Mouse (Mus musculus): ENCODE data around the gene Gpr68. TPM values are rescaled to one million over a fixed set of nuclear protein-coding genes. Genes with fewer than 3 reads are reported as not detected.

Gpr68 gene
- polyA plus RNA-seq, 1 experiment from 2014 or later = 5.9 TPM

- H3K27ac ChIP-seq (replicated peaks) = no peak overlapping the region
- peaks cover 50% of the 10 kb centered on the region for H3K27me3 ChIP-seq (replicated peaks)
- H3K9ac ChIP-seq = no peak overlapping the region
- WGBS = 82% methylated on average over 12 of the region's 12 CpGs
- H3K36me3 ChIP-seq = no peaks in the 10 kb centered on the region
- H3K4me2 ChIP-seq = no peak overlapping the region
- H3K4me3 ChIP-seq = no peak overlapping the region
- H3K9me3 ChIP-seq = no peaks in the 10 kb centered on the region
- ATAC-seq (ENCODE audit: extremely low read depth, insufficient number of reproducible peaks, low FRiP score, low TSS enrichment) = no peak
- H3K4me1 ChIP-seq = peaks cover 5% of the 10 kb centered on the region; the same call in 1 of the 2 replicates
These were observed 2.7 kb upstream of the Gpr68 start for GRCm38 (mm10) chr12:100910731-100911130.

- no peak overlapping the region for H3K4me2 ChIP-seq
- ATAC-seq (ENCODE audit: extremely low read depth, insufficient number of reproducible peaks, low FRiP score, low TSS enrichment) = no peak
- H3K27me3 ChIP-seq (replicated peaks) = peaks cover 50% of the 10 kb centered on the region
- H3K9ac ChIP-seq = no peak overlapping the region
- H3K36me3 ChIP-seq = no peaks in the 10 kb centered on the region
- peaks cover 5% of the 10 kb centered on the region; the same call in 1 of the 2 replicates for H3K4me1 ChIP-seq
- H3K4me3 ChIP-seq = no peak overlapping the region
- H3K27ac ChIP-seq (replicated peaks) = no peak overlapping the region
- 66% methylated on average over 6 of the region's 6 CpGs for WGBS
- no peaks in the 10 kb centered on the region for H3K9me3 ChIP-seq
These were observed 1.8 kb upstream of the Gpr68 start for GRCm38 (mm10) chr12:100909765-100910164.

- Histone ChIP-seq H3K4me2 (peak overlapping the region; percentile 84), H3K36me3 (no peaks in the 10 kb centered on the region), H3K4me3 (peak overlapping the region; percentile 61), H3K4me1 (peaks cover 5% of the 10 kb centered on the region; the same call in 1 of the 2 replicates), H3K9ac (peak overlapping the region; percentile 82), H3K27me3 (replicated peaks) (peaks cover 50% of the 10 kb centered on the region), H3K9me3 (no peaks in the 10 kb centered on the region), H3K27ac (replicated peaks) (no peak overlapping the region)
- no peak for ATAC-seq (ENCODE audit: extremely low read depth, insufficient number of reproducible peaks, low FRiP score, low TSS enrichment)
- 29% methylated on average over 10 of the region's 10 CpGs for WGBS
These were observed 468 bp upstream of the Gpr68 start for GRCm38 (mm10) chr12:100908298-100909034.

- peaks cover 5% of the 10 kb centered on the region; the same call in 1 of the 2 replicates for H3K4me1 ChIP-seq
- WGBS = 75% methylated on average over 5 of the region's 5 CpGs
- no peak overlapping the region for H3K27ac ChIP-seq (replicated peaks)
- peak overlapping the region; percentile 84 for H3K4me2 ChIP-seq
- peaks cover 62% of the 10 kb centered on the region for H3K27me3 ChIP-seq (replicated peaks)
- H3K9ac ChIP-seq = peak overlapping the region; percentile 82; the same call in 1 of the 2 replicates
- no peak for ATAC-seq (ENCODE audit: extremely low read depth, insufficient number of reproducible peaks, low FRiP score, low TSS enrichment)
- no peaks in the 10 kb centered on the region for H3K36me3 ChIP-seq
- H3K4me3 ChIP-seq = peak overlapping the region; percentile 61; the same call in 1 of the 2 replicates
- H3K9me3 ChIP-seq = no peaks in the 10 kb centered on the region
These were observed 1.1 kb downstream of the Gpr68 start for GRCm38 (mm10) chr12:100906861-100907260.

- no peak overlapping the region for H3K9ac ChIP-seq
These were observed 4.2 kb downstream of the Gpr68 start for GRCm38 (mm10) chr12:100903761-100904160.

DNA sequence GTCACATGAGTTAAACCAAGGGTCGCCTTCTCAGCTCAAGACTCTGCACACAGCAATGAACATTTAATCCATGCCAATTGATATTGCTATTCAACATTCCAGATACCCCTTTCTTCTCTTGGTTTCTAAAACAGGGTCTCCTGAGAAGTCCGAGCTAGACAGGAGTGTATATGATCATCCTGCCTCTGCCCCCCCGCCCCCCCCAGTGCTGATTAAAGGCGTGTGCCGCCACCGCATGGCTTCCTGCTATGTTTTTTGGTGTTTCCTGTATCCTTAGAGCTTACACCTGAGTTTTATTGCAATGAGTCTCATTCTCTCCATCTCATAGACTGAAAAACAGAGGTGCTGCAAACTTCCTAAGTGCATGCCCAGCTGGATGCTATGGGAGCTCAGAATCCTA lies 6.6 kb downstream of the Gpr68 start:
- H3K9me3 ChIP-seq = no peaks in the 10 kb centered on the region
- H3K27me3 ChIP-seq (replicated peaks) = peaks cover 73% of the 10 kb centered on the region
- peaks cover 13% of the 10 kb centered on the region for H3K4me1 ChIP-seq
- no peak overlapping the region for H3K9ac ChIP-seq
- no peak overlapping the region for H3K4me2 ChIP-seq
- no peak for ATAC-seq (ENCODE audit: extremely low read depth, insufficient number of reproducible peaks, low FRiP score, low TSS enrichment)
- WGBS = 68% methylated on average over 6 of the region's 6 CpGs
- H3K4me3 ChIP-seq = no peak overlapping the region
- no peaks in the 10 kb centered on the region for H3K36me3 ChIP-seq
- no peak overlapping the region for H3K27ac ChIP-seq (replicated peaks)

More at GRCm38 (mm10) chr12:100903761-100904160, 4.2 kb downstream of the Gpr68 start:
- Histone ChIP-seq H3K27me3 (replicated peaks) (peaks cover 73% of the 10 kb centered on the region), H3K4me1 (peaks cover 13% of the 10 kb centered on the region), H3K36me3 (no peaks in the 10 kb centered on the region), H3K9me3 (no peaks in the 10 kb centered on the region), H3K27ac (replicated peaks) (no peak overlapping the region), H3K4me2 (no peak overlapping the region), H3K4me3 (no peak overlapping the region)
- WGBS = 75% methylated on average over 9 of the region's 9 CpGs
- ATAC-seq (ENCODE audit: extremely low read depth, insufficient number of reproducible peaks, low FRiP score, low TSS enrichment) = no peak

DNA sequence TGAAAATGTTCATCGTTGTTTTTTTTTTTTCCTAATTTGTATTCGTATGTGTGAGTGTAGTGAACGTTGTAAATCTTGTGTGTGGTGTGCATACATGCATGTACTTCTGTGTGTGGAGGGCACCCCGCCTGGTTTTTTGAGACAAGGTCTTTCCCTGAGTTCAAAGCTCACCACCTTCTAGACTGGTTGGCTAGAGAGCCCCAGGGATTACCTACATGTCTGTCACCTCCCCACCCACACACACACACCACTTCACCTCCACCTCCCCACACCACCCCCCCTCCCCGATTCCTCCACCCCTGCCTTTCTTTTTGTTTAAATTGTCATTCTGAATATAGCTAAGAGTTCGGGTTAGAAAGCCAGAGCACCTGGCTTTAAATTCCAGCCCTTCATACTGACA lies 7.1 kb downstream of the Gpr68 start:
- H3K9ac ChIP-seq = no peak overlapping the region
- no peak for ATAC-seq (ENCODE audit: extremely low read depth, insufficient number of reproducible peaks, low FRiP score, low TSS enrichment)
- 63% methylated on average over 6 of the region's 6 CpGs for WGBS
- H3K9me3 ChIP-seq = no peaks in the 10 kb centered on the region
- no peak overlapping the region for H3K4me2 ChIP-seq
- peaks cover 13% of the 10 kb centered on the region for H3K4me1 ChIP-seq
- no peaks in the 10 kb centered on the region for H3K36me3 ChIP-seq
- peaks cover 72% of the 10 kb centered on the region for H3K27me3 ChIP-seq (replicated peaks)
- H3K27ac ChIP-seq (replicated peaks) = no peak overlapping the region
- H3K4me3 ChIP-seq = no peak overlapping the region

DNA sequence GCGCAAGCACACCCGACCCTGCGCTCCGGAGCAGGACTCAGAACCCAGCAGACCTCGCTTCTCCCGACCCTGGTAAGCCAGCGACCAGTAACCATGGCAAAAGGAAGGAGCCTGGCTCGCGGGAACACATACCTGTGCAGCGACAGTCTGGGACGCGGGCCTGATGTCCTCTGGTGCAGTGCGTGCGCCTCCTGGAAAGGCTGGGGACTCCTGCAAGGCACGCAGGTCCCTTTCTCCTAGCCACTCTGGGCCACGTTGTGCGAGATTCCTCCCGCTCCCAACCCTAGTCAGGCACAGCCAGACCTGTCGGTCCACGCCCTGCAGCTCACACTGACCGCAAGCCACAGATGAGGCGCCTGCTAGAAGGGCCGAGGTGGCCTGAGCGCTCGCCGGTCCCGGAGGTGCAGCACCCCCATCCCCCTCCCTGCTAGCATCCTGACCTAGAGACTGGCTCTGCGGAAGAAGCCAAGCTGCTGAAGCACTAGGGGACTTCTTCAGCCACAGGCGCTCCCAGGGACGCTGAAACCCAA lies 8.8 kb downstream of the Gpr68 start:
- H3K4me1 ChIP-seq = peaks cover 13% of the 10 kb centered on the region
- no peaks in the 10 kb centered on the region for H3K36me3 ChIP-seq
- H3K27ac ChIP-seq (replicated peaks) = no peak overlapping the region
- H3K9ac ChIP-seq = peak overlapping the region; percentile 65
- no peak for ATAC-seq (ENCODE audit: extremely low read depth, insufficient number of reproducible peaks, low FRiP score, low TSS enrichment)
- H3K4me3 ChIP-seq = peak overlapping the region; percentile 47
- no peaks in the 10 kb centered on the region for H3K9me3 ChIP-seq
- peaks cover 76% of the 10 kb centered on the region for H3K27me3 ChIP-seq (replicated peaks)
- H3K4me2 ChIP-seq = peak overlapping the region; percentile 75
- WGBS = under 1% methylated on average over 30 of the region's 30 CpGs

DNA sequence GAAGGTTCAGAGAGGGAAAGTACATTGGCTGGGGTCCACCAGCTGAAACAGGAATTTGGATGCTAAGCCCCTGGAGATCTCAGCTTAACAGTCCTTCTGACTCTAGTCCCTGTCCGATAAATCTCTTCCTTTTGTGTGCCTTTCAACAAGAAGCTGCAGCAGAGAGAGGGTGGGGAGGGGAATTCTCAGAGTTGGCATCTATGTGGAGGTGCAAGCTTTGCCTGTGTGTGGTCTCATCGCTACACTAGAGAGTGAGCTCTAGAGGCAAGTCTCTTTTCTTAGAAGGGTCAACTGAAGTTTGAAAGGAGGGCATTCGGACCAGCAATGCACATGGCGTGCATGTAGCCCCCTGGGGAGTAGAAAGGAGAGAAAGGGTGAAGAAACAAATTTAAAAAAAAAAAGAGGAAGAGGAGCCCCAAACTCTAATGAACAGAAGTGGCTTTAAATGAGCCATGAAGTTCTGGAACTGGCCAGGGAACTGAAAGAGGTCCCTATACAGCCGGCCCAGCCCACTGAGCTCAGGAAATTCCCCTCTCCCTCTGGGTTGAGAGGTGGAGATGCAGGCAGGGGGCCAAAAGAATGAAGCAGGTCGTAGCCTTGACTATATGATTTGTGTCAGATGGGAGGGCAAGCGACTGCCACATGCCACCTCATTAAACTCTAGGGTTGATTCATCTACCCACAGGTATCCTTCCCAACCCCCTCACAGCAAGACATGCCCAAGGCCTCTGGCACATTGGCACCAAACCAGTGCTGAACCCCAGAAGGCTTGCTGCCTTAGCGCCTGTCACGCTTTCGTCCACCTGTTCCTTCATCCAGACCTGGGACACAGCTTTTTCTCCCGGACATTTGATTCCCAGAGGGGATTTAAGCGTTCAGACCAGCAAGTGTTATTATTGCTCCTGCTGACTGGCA lies 10.0 kb downstream of the Gpr68 start:
- ATAC-seq (ENCODE audit: extremely low read depth, insufficient number of reproducible peaks, low FRiP score, low TSS enrichment) = no peak
- H3K27me3 ChIP-seq (replicated peaks) = peaks cover 74% of the 10 kb centered on the region
- no peak overlapping the region for H3K9ac ChIP-seq
- peak overlapping the region; percentile 75 for H3K4me2 ChIP-seq
- 0 out of 2 replicates have a peak overlapping the region, but pooled peaks have one; percentile 47 for H3K4me3 ChIP-seq
- WGBS = 54% methylated on average over 12 of the region's 12 CpGs
- H3K4me1 ChIP-seq = peaks cover 13% of the 10 kb centered on the region
- no peaks in the 10 kb centered on the region for H3K9me3 ChIP-seq
- no peak overlapping the region for H3K27ac ChIP-seq (replicated peaks)
- H3K36me3 ChIP-seq = no peaks in the 10 kb centered on the region

DNA sequence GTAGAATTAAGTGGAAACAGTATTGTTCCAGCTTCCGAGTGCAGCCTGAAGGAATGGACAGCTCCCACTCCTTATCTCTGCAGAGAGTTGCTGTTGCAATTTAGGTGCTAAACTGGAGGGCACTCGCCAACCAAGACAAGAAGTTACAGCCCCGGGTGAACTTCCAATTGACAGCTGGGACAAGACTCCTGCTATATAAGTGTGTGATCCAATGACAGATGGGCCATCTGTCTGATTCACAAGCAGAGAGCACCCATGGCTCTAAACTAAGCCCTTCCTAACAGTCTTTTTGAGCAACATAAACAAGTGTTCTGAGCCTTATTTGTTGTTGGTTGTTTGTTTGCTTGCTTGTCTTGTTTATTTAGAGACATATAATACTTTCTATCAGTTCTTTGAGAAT lies 11.3 kb downstream of the Gpr68 start:
- Histone ChIP-seq H3K4me1 (peaks cover 13% of the 10 kb centered on the region), H3K27me3 (replicated peaks) (peaks cover 62% of the 10 kb centered on the region), H3K27ac (replicated peaks) (no peak overlapping the region), H3K9ac (no peak overlapping the region), H3K4me2 (no peak overlapping the region), H3K4me3 (no peak overlapping the region), H3K9me3 (no peaks in the 10 kb centered on the region), H3K36me3 (no peaks in the 10 kb centered on the region)
- WGBS = 18% methylated on average over 3 of the region's 3 CpGs
- ATAC-seq (ENCODE audit: extremely low read depth, insufficient number of reproducible peaks, low FRiP score, low TSS enrichment) = no peak

DNA sequence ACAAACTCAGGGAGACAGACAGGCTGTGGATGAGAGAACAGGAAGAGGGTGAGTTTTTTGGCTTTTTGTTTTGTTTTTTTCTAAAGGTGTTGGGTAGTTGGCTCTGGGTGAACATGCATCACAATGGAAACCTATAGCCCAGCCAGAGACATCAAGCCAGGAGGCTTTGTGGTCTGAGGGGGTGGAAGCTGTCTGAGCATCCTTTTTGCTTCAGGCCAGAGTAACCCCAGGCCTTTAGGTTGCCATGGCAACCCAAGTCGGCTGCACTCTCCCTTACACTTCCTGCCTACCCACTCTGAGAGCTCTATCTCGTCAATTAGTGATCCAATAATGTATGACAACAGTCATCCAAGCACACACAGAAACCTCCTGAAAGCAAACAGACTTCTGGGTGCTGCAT lies 12.5 kb downstream of the Gpr68 start:
- no peak overlapping the region for H3K27ac ChIP-seq (replicated peaks)
- no peak overlapping the region for H3K4me2 ChIP-seq
- no peaks in the 10 kb centered on the region for H3K9me3 ChIP-seq
- H3K4me1 ChIP-seq = peaks cover 13% of the 10 kb centered on the region
- H3K36me3 ChIP-seq = no peaks in the 10 kb centered on the region
- H3K27me3 ChIP-seq (replicated peaks) = peaks cover 50% of the 10 kb centered on the region
- H3K4me3 ChIP-seq = no peak overlapping the region
- no peak for ATAC-seq (ENCODE audit: extremely low read depth, insufficient number of reproducible peaks, low FRiP score, low TSS enrichment)
- H3K9ac ChIP-seq = no peak overlapping the region
- 17% methylated on average over 2 of the region's 2 CpGs for WGBS

Data from heart, embryonic 13.5 days (tissue).